ENCODE assay signal across 22 mouse cellular contexts in the genomic region with DNA sequence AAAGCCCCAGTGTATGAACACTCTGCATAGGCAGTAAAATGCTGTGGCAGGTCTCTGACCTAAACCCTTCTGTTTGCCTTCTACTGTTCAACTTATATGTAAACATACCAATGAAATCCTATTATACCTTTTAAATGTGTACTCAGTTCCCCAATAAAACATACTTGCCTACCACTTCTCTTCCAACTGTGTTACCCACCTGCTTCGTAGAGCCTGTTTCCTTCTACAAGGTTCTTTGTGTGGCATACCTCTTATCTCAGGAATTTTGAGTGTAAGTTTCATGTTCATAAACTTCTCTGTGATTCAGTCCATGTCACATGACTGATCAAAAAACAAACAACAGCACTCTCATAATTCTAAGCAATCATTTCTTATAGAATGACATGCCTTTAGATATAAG.
DNase-seq lines count a peak whose midpoint lies in the region; ATAC-seq and TF ChIP-seq lines count a peak whose summit lies in the region.
"Had no signal": no experiment of that assay in that cellular context is flagged by ENCODE, and none has a peak within 500 bp of the region (broad histone marks: within the 10 kb centered on the region; RNA-seq: fewer than 3 reads in every experiment).

No protein-coding gene starts in this region.

- no peaks in the 10 kb centered on the region for H3K36me3 ChIP-seq in lung, embryonic 14.5 days (ENCODE audit: insufficient read depth)
- no peaks in the 10 kb centered on the region for H3K36me3 ChIP-seq in lung, embryonic 16.5 days (ENCODE audit: control insufficient read depth, insufficient read depth, low read length)
- H3K36me3 ChIP-seq: embryonic facial prominence, embryonic 10.5 days; embryonic facial prominence, embryonic 12.5 days; forebrain, embryonic 15.5 days; G1E had no signal

- no peak overlapping the region for H3K27ac ChIP-seq in lung, embryonic 14.5 days (ENCODE audit: low read depth)
- no peak overlapping the region for H3K27ac ChIP-seq in lung, embryonic 16.5 days (ENCODE audit: low read length)
- H3K27ac ChIP-seq: embryonic facial prominence, embryonic 10.5 days; embryonic facial prominence, embryonic 12.5 days; forebrain, embryonic 13.5 days; forebrain, embryonic 15.5 days had no signal

- no peaks in the 10 kb centered on the region for H3K4me1 ChIP-seq in lung, embryonic 14.5 days (ENCODE audit: insufficient read depth)
- H3K4me1 ChIP-seq in lung, embryonic 16.5 days (replicated peaks; ENCODE audit: control insufficient read depth, insufficient read depth, low read length), result no peaks in the 10 kb centered on the region
- H3K4me1 ChIP-seq in lung, adult 2 months (ENCODE audit: control insufficient read depth, insufficient read depth, low read length), result no peaks in the 10 kb centered on the region
- H3K4me1 ChIP-seq: embryonic facial prominence, embryonic 10.5 days; embryonic facial prominence, embryonic 12.5 days; forebrain, embryonic 13.5 days; forebrain, embryonic 15.5 days had no signal

- no peak overlapping the region for H3K9ac ChIP-seq in lung, embryonic 14.5 days
- H3K9ac ChIP-seq in lung, embryonic 16.5 days (ENCODE audit: low read length), result no peak overlapping the region
- H3K9ac ChIP-seq: embryonic facial prominence, embryonic 12.5 days; forebrain, embryonic 13.5 days; forebrain, embryonic 15.5 days had no signal

- no peaks in the 10 kb centered on the region for H3K9me3 ChIP-seq in lung, embryonic 14.5 days (ENCODE audit: low read depth, low read length)
- no peaks in the 10 kb centered on the region for H3K9me3 ChIP-seq in lung, embryonic 16.5 days (ENCODE audit: control insufficient read depth, low read length)
- H3K9me3 ChIP-seq: embryonic facial prominence, embryonic 10.5 days; embryonic facial prominence, embryonic 12.5 days; forebrain, embryonic 13.5 days; forebrain, embryonic 15.5 days; G1E had no signal

- no peak for TF ChIP-seq POLR2A in lung, adult 2 months (IDR thresholded peaks at IDR 0.05; ENCODE audit: borderline replicate concordance, extremely low read depth, low read depth, low read length)

- no peak for DNase-seq in lung, embryonic 14.5 days
- DNase-seq in lung, postnatal 14 days, result no peak
- no peak for DNase-seq in lung, adult 2 months
- peak; percentile 21 for DNase-seq in large intestine, adult 2 months (ENCODE audit: low read depth, low spot score)
- DNase-seq: adrenal gland, adult 8-10 months; adrenal gland, postnatal 14 days; adrenal gland, postnatal 36 days; B cell, adult 2 months; cerebellum, adult 11-12 months; cerebellum, adult 2 months; cerebellum, adult 9-10 months; cerebellum, postnatal 10 days; cerebellum, postnatal 25 days had no signal

- no peak overlapping the region for H3K4me2 ChIP-seq in lung, embryonic 14.5 days
- H3K4me2 ChIP-seq in lung, embryonic 16.5 days (ENCODE audit: low read depth, low read length), result no peak overlapping the region
- H3K4me2 ChIP-seq: embryonic facial prominence, embryonic 12.5 days; forebrain, embryonic 13.5 days; forebrain, embryonic 15.5 days had no signal

- no peak overlapping the region for H3K4me3 ChIP-seq in lung, embryonic 14.5 days (ENCODE audit: low read depth, low read length)
- H3K4me3 ChIP-seq in lung, embryonic 16.5 days (ENCODE audit: low read length), result no peak overlapping the region
- H3K4me3 ChIP-seq in lung, adult 2 months (replicated peaks; ENCODE audit: extremely low read depth, low read depth, low read length), result no peak overlapping the region
- H3K4me3 ChIP-seq: embryonic facial prominence, embryonic 10.5 days; embryonic facial prominence, embryonic 12.5 days; forebrain, embryonic 13.5 days; forebrain, embryonic 15.5 days had no signal

- 61% methylated on average over 1 of the region's 1 CpGs for WGBS in lung, embryonic 14.5 days
- WGBS in lung, embryonic 16.5 days, result 50% methylated on average over 1 of the region's 1 CpGs
- 72% methylated on average over 1 of the region's 1 CpGs for WGBS in lung, adult 2 months
- 28% methylated on average over 1 of the region's 1 CpGs for WGBS in large intestine, adult 2 months

- no peaks in the 10 kb centered on the region for H3K27me3 ChIP-seq in lung, embryonic 14.5 days (ENCODE audit: insufficient read depth, low read length)
- H3K27me3 ChIP-seq in lung, embryonic 16.5 days (ENCODE audit: control insufficient read depth, insufficient read depth, low read depth, low read length), result no peaks in the 10 kb centered on the region
- H3K27me3 ChIP-seq: embryonic facial prominence, embryonic 12.5 days; forebrain, embryonic 13.5 days; forebrain, embryonic 15.5 days had no signal

- TF ChIP-seq CTCF in lung, embryonic 14.5 days (IDR thresholded peaks at IDR 0.05; ENCODE audit: low read depth), result no peak
- TF ChIP-seq CTCF in lung, adult 2 months (IDR thresholded peaks at IDR 0.05; ENCODE audit: insufficient read depth, low read length), result no peak

- peak; percentile 70 for ATAC-seq in lung, embryonic 14.5 days (ENCODE audit: insufficient read depth)
- ATAC-seq in lung, embryonic 16.5 days (ENCODE audit: low read depth), result peak; percentile 83
- ATAC-seq: activated CD4-positive, CD25-positive, alpha-beta regulatory T cell, adult 4 months; CD4-positive, CD25-positive, alpha-beta regulatory T cell, adult 4 months; forebrain, embryonic 13.5 days; forebrain, embryonic 15.5 days; Patski had no signal
